Comparison of ENCODE assay signal across 30 mouse cellular contexts in genomic region chr1:106633207-106633606, GRCm38 (mm10).
DNase-seq lines count a peak whose midpoint lies in the region; ATAC-seq lines count a peak whose summit lies in the region.
"Had no signal": no experiment of that assay in that cellular context is flagged by ENCODE, and none has a peak within 500 bp of the region (broad histone marks: within the 10 kb centered on the region; RNA-seq: fewer than 3 reads in every experiment).

No protein-coding gene starts in this region.

- H3K4me3 ChIP-seq in heart, embryonic 13.5 days: no peak overlapping the region
- H3K4me3 ChIP-seq: erythroblast, embryonic 14.5 days; intestine, embryonic 15.5 days; layer of hippocampus, adult 2 months; liver, embryonic 12.5 days; neural tube, embryonic 12.5 days had no signal

- no peaks in the 10 kb centered on the region for H3K36me3 ChIP-seq in heart, embryonic 13.5 days
- H3K36me3 ChIP-seq: intestine, embryonic 15.5 days; liver, embryonic 12.5 days; neural tube, embryonic 12.5 days had no signal

- DNase-seq in heart, adult 18-20 months: peak; percentile 29 to 35
- no peak for DNase-seq in heart, postnatal 14 days
- DNase-seq in ZHBTc4 (ENCODE audit: low read depth, low spot score): peak; percentile 10
- peak; percentile 37 to 44 for DNase-seq in heart, postnatal 10 days
- no peak for DNase-seq in urinary bladder, adult 18-20 months (ENCODE audit: low spot score in 2 of 2)
- DNase-seq in left cerebral cortex, postnatal 4 days: no peak
- no peak for DNase-seq in cerebellum, adult 11-12 months
- DNase-seq: adrenal gland, postnatal 36 days; cerebellum, adult 2 months; cerebellum, postnatal 14 days; gastrocnemius, postnatal 10 days; kidney, postnatal 25 days; liver, postnatal 0 days; lung, postnatal 36 days; right cerebral cortex, adult 18-20 months; right cerebral cortex, postnatal 4 days; thymus, adult 18-20 months; thymus, postnatal 25 days had no signal

- no peak overlapping the region for H3K9ac ChIP-seq in heart, embryonic 13.5 days
- H3K9ac ChIP-seq: intestine, embryonic 15.5 days; liver, embryonic 12.5 days; liver, postnatal 0 days; neural tube, embryonic 12.5 days had no signal

- H3K27me3 ChIP-seq in heart, embryonic 13.5 days (replicated peaks): no peaks in the 10 kb centered on the region
- H3K27me3 ChIP-seq: intestine, embryonic 15.5 days; liver, embryonic 12.5 days; neural tube, embryonic 12.5 days; Patski had no signal

- no peaks in the 10 kb centered on the region for H3K9me3 ChIP-seq in heart, embryonic 13.5 days
- H3K9me3 ChIP-seq: intestine, embryonic 15.5 days; liver, embryonic 12.5 days; neural tube, embryonic 12.5 days had no signal

- intact Hi-C loops in heart, postnatal 14 days (cut with DNase I): no loop called here
- intact Hi-C loops in heart, postnatal 10 days (cut with DNase I): no loop called here
- intact Hi-C loops in left cerebral cortex, postnatal 4 days (cut with DNase I): no loop called here

- no peak overlapping the region for H3K4me2 ChIP-seq in heart, embryonic 13.5 days
- H3K4me2 ChIP-seq: intestine, embryonic 15.5 days; liver, embryonic 12.5 days; midbrain, embryonic 11.5 days; neural tube, embryonic 12.5 days had no signal

- 18% methylated on average over 3 of the region's 3 CpGs for WGBS in heart, embryonic 13.5 days

- peak; percentile 21; the same call in 1 of the 2 replicates for ATAC-seq in heart, embryonic 13.5 days (ENCODE audit: extremely low read depth, insufficient number of reproducible peaks, low FRiP score, low TSS enrichment)
- ATAC-seq: forebrain, embryonic 16.5 days; hindbrain, embryonic 16.5 days; intestine, embryonic 15.5 days; liver, embryonic 12.5 days; liver, postnatal 0 days; midbrain, embryonic 16.5 days; Patski had no signal

- H3K4me1 ChIP-seq in heart, embryonic 13.5 days: peaks cover 62% of the 10 kb centered on the region

- peak overlapping the region; percentile 75 for H3K27ac ChIP-seq in heart, embryonic 13.5 days (replicated peaks)
- H3K27ac ChIP-seq: intestine, embryonic 15.5 days; layer of hippocampus, adult 2 months; liver, embryonic 12.5 days; neural tube, embryonic 12.5 days; stomach, postnatal 0 days had no signal

Comparison
In these comparisons a context has a peak if more than half of its experiments do, and no peak if none do; other contexts are left out.
1. DNase-seq: peak in heart, adult 18-20 months (2 of 2), ZHBTc4 (single experiment) and heart, postnatal 10 days (2 of 2); none in heart, postnatal 14 days (0 of 2), urinary bladder, adult 18-20 months (0 of 2), left cerebral cortex, postnatal 4 days (single experiment) and cerebellum, adult 11-12 months (single experiment).